ENCODE assay signal across 7 mouse cellular contexts in genomic region chr9:42897361-42898051, GRCm38 (mm10). TPM values are rescaled to one million over a fixed set of nuclear protein-coding genes. Genes with fewer than 3 reads are reported as not detected.
A peak's percentile ranks its signal among the peaks of the same experiment; 100 is the strongest.
DNase-seq lines count a peak whose midpoint lies in the region; ATAC-seq and TF ChIP-seq lines count a peak whose summit lies in the region.

No protein-coding gene starts in this region.

- H3K9ac ChIP-seq in forebrain, embryonic 12.5 days, result peak overlapping the region; percentile 67
- no peak overlapping the region for H3K9ac ChIP-seq in liver, postnatal 0 days (replicated peaks)

- H3K4me2 ChIP-seq in forebrain, embryonic 12.5 days, result peak overlapping the region; percentile 99
- peak overlapping the region; percentile 68 for H3K4me2 ChIP-seq in liver, postnatal 0 days (ENCODE audit: low read depth, low read length)

- ATAC-seq in forebrain, embryonic 12.5 days (ENCODE audit: low FRiP score), result peak; percentile 78
- ATAC-seq in liver, postnatal 0 days, result peak; percentile 40; the same call in 1 of the 2 replicates

- WGBS in forebrain, embryonic 12.5 days, result under 1% methylated on average over 51 of the region's 52 CpGs
- WGBS in liver, postnatal 0 days (ENCODE audit: insufficient replicate concordance), result 2% methylated on average over 40 of the region's 52 CpGs

- TF ChIP-seq EP300 in liver, postnatal 0 days (IDR thresholded peaks at IDR 0.05; ENCODE audit: low read depth), result no peak

- no peak for TF ChIP-seq CTCF in liver, postnatal 0 days (IDR thresholded peaks at IDR 0.05; ENCODE audit: low read depth)

- intact Hi-C loops in heart, postnatal 14 days (cut with DNase I), result no loop called here

- no peaks in the 10 kb centered on the region; the same call in 1 of the 2 replicates for H3K4me1 ChIP-seq in brown adipose tissue, adult 24 weeks (ENCODE audit: control insufficient read depth, insufficient read depth, insufficient read length, low read length)
- H3K4me1 ChIP-seq in forebrain, embryonic 12.5 days, result peaks cover 38% of the 10 kb centered on the region
- peaks cover 5% of the 10 kb centered on the region; the same call in 1 of the 2 replicates for H3K4me1 ChIP-seq in liver, postnatal 0 days (ENCODE audit: insufficient read depth)

- H3K36me3 ChIP-seq in forebrain, embryonic 12.5 days (replicated peaks), result no peaks in the 10 kb centered on the region
- H3K36me3 ChIP-seq in liver, postnatal 0 days (replicated peaks; ENCODE audit: insufficient read depth, low read length), result no peaks in the 10 kb centered on the region

- no peak overlapping the region for H3K27ac ChIP-seq in brown adipose tissue, adult 24 weeks (replicated peaks; ENCODE audit: low read depth, low read length)
- peak overlapping the region; percentile 77 for H3K27ac ChIP-seq in forebrain, embryonic 12.5 days
- H3K27ac ChIP-seq in liver, postnatal 0 days (ENCODE audit: low read depth), result no peak overlapping the region

- peak; percentile 35 for DNase-seq in T-cell, adult 2 months (ENCODE audit: low spot score)
- DNase-seq in heart, postnatal 14 days, result peak; percentile 54 to 63
- DNase-seq in layer of hippocampus, adult 18-20 months (ENCODE audit: low spot score in 2 of 2), result peak; percentile 76 to 77
- DNase-seq in liver, postnatal 0 days, result peak; percentile 42
- peak; percentile 41 for DNase-seq in ovary, postnatal 36 days (ENCODE audit: low spot score)

- H3K4me3 ChIP-seq in brown adipose tissue, adult 24 weeks (ENCODE audit: insufficient read depth, low read depth, low read length), result peak overlapping the region; percentile 58
- H3K4me3 ChIP-seq in forebrain, embryonic 12.5 days (replicated peaks), result peak overlapping the region; percentile 54
- H3K4me3 ChIP-seq in liver, postnatal 0 days (ENCODE audit: low read depth, low read length), result peak overlapping the region; percentile 34

- peaks cover 27% of the 10 kb centered on the region for H3K27me3 ChIP-seq in forebrain, embryonic 12.5 days
- peaks cover 35% of the 10 kb centered on the region for H3K27me3 ChIP-seq in liver, postnatal 0 days (ENCODE audit: insufficient read depth, low read length)

- no peaks in the 10 kb centered on the region for H3K9me3 ChIP-seq in forebrain, embryonic 12.5 days
- H3K9me3 ChIP-seq in liver, postnatal 0 days (ENCODE audit: low read length), result no peaks in the 10 kb centered on the region

RNA-seq across cellular contexts. Expression of gene Grik4, which starts 46.8 kb away (rescaled TPM):
- 0.21 and 0.36 TPM in 2 replicates for polyA plus RNA-seq in brown adipose tissue, adult 24 weeks (2012; ENCODE audit: insufficient read depth, insufficient read length, missing spikeins)
- polyA plus RNA-seq in forebrain, embryonic 12.5 days (2016; fragmentation: Nextera tagmentation; extraction: Ambion mirVana), result 2.8 and 3.3 TPM in 2 replicates
- not detected for total RNA-seq in heart, postnatal 14 days (2021)
- total RNA-seq in layer of hippocampus, adult 18-20 months (2021), result 10 to 100 TPM; 50.7 to 54.9 TPM
- polyA plus RNA-seq in liver, postnatal 0 days (2015; fragmentation: Nextera tagmentation; extraction: Ambion mirVana), result 0.05 and 0.08 TPM in 2 replicates
